Mouse (Mus musculus): ENCODE measurements at regions not wholly inside any gene's neighbourhood (a gene's known extent, or its start where the extent isn't known, plus 50 kb on each side); places are given as distances from the start of the nearest gene placed in this dataset.

- 52% methylated on average over 5 of the region's 5 CpGs for WGBS
- ATAC-seq (no peak), DNase-seq (ENCODE audit: low spot score) (no peak)
- H3K4me2 ChIP-seq (ENCODE audit: low read depth, low read length) = no peak overlapping the region
- no peak overlapping the region for H3K27ac ChIP-seq
- H3K36me3 ChIP-seq (ENCODE audit: insufficient read depth, low read length) = no peaks in the 10 kb centered on the region
- no peaks in the 10 kb centered on the region for H3K27me3 ChIP-seq (ENCODE audit: insufficient read depth, low read length)
- TF ChIP-seq CTCF (IDR thresholded peaks at IDR 0.05; ENCODE audit: low read depth) = no peak
- no peaks in the 10 kb centered on the region for H3K4me1 ChIP-seq (ENCODE audit: insufficient read depth, low read length)
- no peak overlapping the region for H3K4me3 ChIP-seq (ENCODE audit: low read length)
- no peaks in the 10 kb centered on the region for H3K9me3 ChIP-seq (ENCODE audit: low read length)
- H3K9ac ChIP-seq (replicated peaks; ENCODE audit: low read length) = no peak overlapping the region
Measured at GRCm38 (mm10) chr16:74795360-74796302, 384.0 kb upstream of the Robo2 start.

GRCm38 (mm10) chr16:74785365-74786119 is 373.9 kb upstream of the Robo2 start:
- Histone ChIP-seq H3K36me3 (ENCODE audit: insufficient read depth, low read length) (no peaks in the 10 kb centered on the region), H3K27me3 (ENCODE audit: insufficient read depth, low read length) (no peaks in the 10 kb centered on the region), H3K27ac (no peak overlapping the region), H3K4me1 (ENCODE audit: insufficient read depth, low read length) (no peaks in the 10 kb centered on the region), H3K4me2 (ENCODE audit: low read depth, low read length) (no peak overlapping the region), H3K9me3 (ENCODE audit: low read length) (no peaks in the 10 kb centered on the region), H3K9ac (replicated peaks; ENCODE audit: low read length) (no peak overlapping the region), H3K4me3 (ENCODE audit: low read length) (no peak overlapping the region)
- DNase-seq (ENCODE audit: low spot score) (no peak), ATAC-seq (no peak)
- whole genome bisulfite sequencing = 67% methylated on average over 9 of the region's 9 CpGs
- no peak for TF ChIP-seq CTCF (IDR thresholded peaks at IDR 0.05; ENCODE audit: low read depth)

GRCm38 (mm10) chr16:74780388-74780787 is 368.8 kb upstream of the Robo2 start:
- no peaks in the 10 kb centered on the region for H3K4me1 ChIP-seq (ENCODE audit: insufficient read depth, low read length)
- no peaks in the 10 kb centered on the region for H3K27me3 ChIP-seq (ENCODE audit: insufficient read depth, low read length)
- DNase-seq (ENCODE audit: low spot score) = no peak
- no peak overlapping the region for H3K4me3 ChIP-seq (ENCODE audit: low read length)
- H3K36me3 ChIP-seq (ENCODE audit: insufficient read depth, low read length) = no peaks in the 10 kb centered on the region
- no peak for TF ChIP-seq CTCF (IDR thresholded peaks at IDR 0.05; ENCODE audit: low read depth)
- H3K9me3 ChIP-seq (ENCODE audit: low read length) = no peaks in the 10 kb centered on the region
- no peak for ATAC-seq
- no peak overlapping the region for H3K9ac ChIP-seq (replicated peaks; ENCODE audit: low read length)
- H3K27ac ChIP-seq = no peak overlapping the region
- no peak overlapping the region for H3K4me2 ChIP-seq (ENCODE audit: low read depth, low read length)
- 88% methylated on average over 2 of the region's 2 CpGs for WGBS

- no peaks in the 10 kb centered on the region for H3K27me3 ChIP-seq (ENCODE audit: insufficient read depth, low read length)
- WGBS = 89% methylated on average over 4 of the region's 4 CpGs
- H3K9me3 ChIP-seq (ENCODE audit: low read length) = no peaks in the 10 kb centered on the region
- no peak overlapping the region for H3K27ac ChIP-seq
- DNase-seq (ENCODE audit: low spot score) (no peak), ATAC-seq (no peak)
- H3K4me3 ChIP-seq (ENCODE audit: low read length) = no peak overlapping the region
- H3K9ac ChIP-seq (replicated peaks; ENCODE audit: low read length) = no peak overlapping the region
- no peak overlapping the region for H3K4me2 ChIP-seq (ENCODE audit: low read depth, low read length)
- H3K4me1 ChIP-seq (ENCODE audit: insufficient read depth, low read length) = no peaks in the 10 kb centered on the region
- TF ChIP-seq CTCF (IDR thresholded peaks at IDR 0.05; ENCODE audit: low read depth) = no peak
- H3K36me3 ChIP-seq (ENCODE audit: insufficient read depth, low read length) = no peaks in the 10 kb centered on the region
Measured at GRCm38 (mm10) chr16:74768264-74768663, 356.6 kb upstream of the Robo2 start.

- no peaks in the 10 kb centered on the region for H3K4me1 ChIP-seq (ENCODE audit: insufficient read depth, low read length)
- H3K4me3 ChIP-seq (ENCODE audit: low read length) = no peak overlapping the region
- H3K9ac ChIP-seq (replicated peaks; ENCODE audit: low read length) = no peak overlapping the region
- no peaks in the 10 kb centered on the region for H3K27me3 ChIP-seq (ENCODE audit: insufficient read depth, low read length)
- H3K4me2 ChIP-seq (ENCODE audit: low read depth, low read length) = no peak overlapping the region
- DNase-seq (ENCODE audit: low spot score) (no peak), ATAC-seq (no peak)
- no peaks in the 10 kb centered on the region for H3K9me3 ChIP-seq (ENCODE audit: low read length)
- TF ChIP-seq CTCF (IDR thresholded peaks at IDR 0.05; ENCODE audit: low read depth) = no peak
- H3K27ac ChIP-seq = no peak overlapping the region
- WGBS = 53% methylated on average over 6 of the region's 6 CpGs
- H3K36me3 ChIP-seq (ENCODE audit: insufficient read depth, low read length) = no peaks in the 10 kb centered on the region
Measured at GRCm38 (mm10) chr16:74756720-74757345, 345.2 kb upstream of the Robo2 start.

- DNase-seq (ENCODE audit: low spot score) = no peak
- Histone ChIP-seq H3K27me3 (ENCODE audit: insufficient read depth, low read length) (no peaks in the 10 kb centered on the region), H3K36me3 (ENCODE audit: insufficient read depth, low read length) (no peaks in the 10 kb centered on the region), H3K9ac (replicated peaks; ENCODE audit: low read length) (no peak overlapping the region), H3K9me3 (ENCODE audit: low read length) (no peaks in the 10 kb centered on the region), H3K4me2 (ENCODE audit: low read depth, low read length) (no peak overlapping the region), H3K27ac (no peak overlapping the region), H3K4me1 (ENCODE audit: insufficient read depth, low read length) (no peaks in the 10 kb centered on the region), H3K4me3 (ENCODE audit: low read length) (no peak overlapping the region)
- TF ChIP-seq CTCF (IDR thresholded peaks at IDR 0.05; ENCODE audit: low read depth) = no peak
- WGBS = 34% methylated on average over 3 of the region's 3 CpGs
- ATAC-seq = no peak
Measured at GRCm38 (mm10) chr16:74750900-74751299, 339.3 kb upstream of the Robo2 start.
